ENCODE assay signal across 19 mouse cellular contexts in genomic region chr2:120983611-120984010, GRCm38 (mm10). TPM values are rescaled to one million over a fixed set of nuclear protein-coding genes. Genes with fewer than 3 reads are reported as not detected.
DNase-seq lines count a peak whose midpoint lies in the region; ATAC-seq and TF ChIP-seq lines count a peak whose summit lies in the region.
"Had no signal": no experiment of that assay in that cellular context is flagged by ENCODE, and none has a peak within 500 bp of the region (broad histone marks: within the 10 kb centered on the region; RNA-seq: fewer than 3 reads in every experiment).

No protein-coding gene starts in this region.

- 63% methylated on average over 2 of the region's 2 CpGs for WGBS in intestine, postnatal 0 days
- 42% methylated on average over 2 of the region's 2 CpGs for WGBS in intestine, embryonic 15.5 days

- no peaks in the 10 kb centered on the region for H3K9me3 ChIP-seq in intestine, postnatal 0 days (ENCODE audit: control insufficient read depth)
- no peaks in the 10 kb centered on the region for H3K9me3 ChIP-seq in intestine, embryonic 15.5 days
- H3K9me3 ChIP-seq: embryonic facial prominence, embryonic 10.5 days; embryonic facial prominence, embryonic 12.5 days; forebrain, embryonic 15.5 days; G1E had no signal

- no peak for ATAC-seq in intestine, postnatal 0 days
- no peak for ATAC-seq in intestine, embryonic 15.5 days
- ATAC-seq: CD4-positive, CD25-positive, alpha-beta regulatory T cell, adult 4 months; forebrain, embryonic 15.5 days; forebrain, postnatal 0 days; Patski had no signal

- no peak for TF ChIP-seq CTCF in intestine, postnatal 0 days (IDR thresholded peaks at IDR 0.05; ENCODE audit: low read depth)

- no peak overlapping the region for H3K4me3 ChIP-seq in intestine, postnatal 0 days (ENCODE audit: low read depth, low read length)
- no peak overlapping the region for H3K4me3 ChIP-seq in intestine, embryonic 15.5 days (replicated peaks)
- H3K4me3 ChIP-seq: embryonic facial prominence, embryonic 10.5 days; embryonic facial prominence, embryonic 12.5 days; forebrain, embryonic 15.5 days had no signal

- H3K27ac ChIP-seq in intestine, postnatal 0 days (ENCODE audit: low read depth, low read length): peak overlapping the region; percentile 28; the same call in 1 of the 2 replicates
- no peak overlapping the region for H3K27ac ChIP-seq in intestine, embryonic 15.5 days
- H3K27ac ChIP-seq: embryonic facial prominence, embryonic 10.5 days; embryonic facial prominence, embryonic 12.5 days; forebrain, embryonic 15.5 days had no signal

- H3K4me2 ChIP-seq in intestine, postnatal 0 days (replicated peaks; ENCODE audit: low read depth): no peak overlapping the region
- no peak overlapping the region for H3K4me2 ChIP-seq in intestine, embryonic 15.5 days (replicated peaks)
- H3K4me2 ChIP-seq: embryonic facial prominence, embryonic 12.5 days; forebrain, embryonic 15.5 days had no signal

- no peak overlapping the region for H3K9ac ChIP-seq in intestine, postnatal 0 days (ENCODE audit: low read depth, low read length)
- H3K9ac ChIP-seq in intestine, embryonic 15.5 days: no peak overlapping the region
- H3K9ac ChIP-seq: embryonic facial prominence, embryonic 12.5 days; forebrain, embryonic 15.5 days; forebrain, postnatal 0 days had no signal

- DNase-seq in cerebellum, adult 9-10 months: peak; percentile 51
- no peak for DNase-seq in cerebellum, adult 8-10 months
- DNase-seq in gastrocnemius, adult 8-10 months (ENCODE audit: low spot score in 2 of 2): no peak
- DNase-seq: adrenal gland, adult 2 months; adrenal gland, postnatal 10 days; adrenal gland, postnatal 25 days; B cell, adult 2 months; cerebellum, adult 11-12 months; forebrain, postnatal 0 days had no signal

- no peaks in the 10 kb centered on the region for H3K4me1 ChIP-seq in intestine, postnatal 0 days (replicated peaks; ENCODE audit: control insufficient read depth, insufficient read depth, low read length)
- H3K4me1 ChIP-seq in intestine, embryonic 15.5 days (replicated peaks): no peaks in the 10 kb centered on the region
- H3K4me1 ChIP-seq: embryonic facial prominence, embryonic 10.5 days; embryonic facial prominence, embryonic 12.5 days; forebrain, embryonic 15.5 days had no signal

- no peaks in the 10 kb centered on the region for H3K27me3 ChIP-seq in intestine, postnatal 0 days (replicated peaks; ENCODE audit: control insufficient read depth, insufficient read depth, low read length)
- H3K27me3 ChIP-seq in intestine, embryonic 15.5 days (replicated peaks): no peaks in the 10 kb centered on the region
- H3K27me3 ChIP-seq: CH12.LX; embryonic facial prominence, embryonic 12.5 days; forebrain, embryonic 15.5 days; Patski had no signal

- no peaks in the 10 kb centered on the region for H3K36me3 ChIP-seq in intestine, postnatal 0 days (ENCODE audit: control insufficient read depth, insufficient read depth)
- no peaks in the 10 kb centered on the region for H3K36me3 ChIP-seq in intestine, embryonic 15.5 days
- H3K36me3 ChIP-seq: embryonic facial prominence, embryonic 10.5 days; embryonic facial prominence, embryonic 12.5 days had no signal

RNA-seq across cellular contexts. Expression of gene Tmem62, which starts 6.8 kb away (rescaled TPM):
- polyA plus RNA-seq in intestine, postnatal 0 days (2015; fragmentation: Nextera tagmentation; extraction: Ambion mirVana): 13.7 and 14.8 TPM in 2 replicates
- polyA plus RNA-seq in intestine, embryonic 15.5 days (2015; fragmentation: Nextera tagmentation; extraction: Ambion mirVana): 5.1 and 5.5 TPM in 2 replicates
- total RNA-seq in gastrocnemius, adult 8-10 months (2022): 1 to 10 TPM; 2.9 to 4.0 (median 3.2) TPM

RNA-seq across cellular contexts. Expression of gene Ubr1, which starts 13.1 kb away (rescaled TPM):
- polyA plus RNA-seq in intestine, postnatal 0 days (2015; fragmentation: Nextera tagmentation; extraction: Ambion mirVana): 6.5 and 7.1 TPM in 2 replicates
- 16.8 and 18.3 TPM in 2 replicates for polyA plus RNA-seq in intestine, embryonic 15.5 days (2015; fragmentation: Nextera tagmentation; extraction: Ambion mirVana)
- total RNA-seq in gastrocnemius, adult 8-10 months (2022): 10 to 100 TPM; 27.4 to 31.5 (median 29.6) TPM

RNA-seq across cellular contexts. Expression of gene Ccndbp1, which starts 24.6 kb away (rescaled TPM):
- 40.5 and 42.0 TPM in 2 replicates for polyA plus RNA-seq in intestine, postnatal 0 days (2015; fragmentation: Nextera tagmentation; extraction: Ambion mirVana)
- polyA plus RNA-seq in intestine, embryonic 15.5 days (2015; fragmentation: Nextera tagmentation; extraction: Ambion mirVana): 32.6 and 32.8 TPM in 2 replicates
- total RNA-seq in gastrocnemius, adult 8-10 months (2022): 10 to 100 TPM; 26.9 to 41.5 (median 37.5) TPM

RNA-seq across cellular contexts. Expression of gene Epb42, which starts 53.3 kb away (rescaled TPM):
- polyA plus RNA-seq in intestine, postnatal 0 days (2015; fragmentation: Nextera tagmentation; extraction: Ambion mirVana): 0.47 and 0.50 TPM in 2 replicates
- polyA plus RNA-seq in intestine, embryonic 15.5 days (2015; fragmentation: Nextera tagmentation; extraction: Ambion mirVana): 2.5 and 2.6 TPM in 2 replicates
- not detected for total RNA-seq in gastrocnemius, adult 8-10 months (2022)
- total RNA-seq: adrenal gland, postnatal 25 days; CH12.LX; forebrain, postnatal 0 days had no signal
- polyA plus RNA-seq: adrenal gland, adult 2 months; cortical plate, adult 2 months; Patski had no signal
